Mouse (Mus musculus): ENCODE data around the gene Tex26.

GRCm38 (mm10) chr5:149414369-149415167 is 24.9 kb upstream of the Tex26 start:
- TF ChIP-seq CTCF (conservative IDR thresholded peaks at IDR 0.05; ENCODE audit: low read length) = no peak
- TF ChIP-seq NANOG (IDR thresholded peaks at IDR 0.05; ENCODE audit: borderline replicate concordance, low read length) = no peak

Data from E14TG2a.4 (cell line).